Mouse (Mus musculus) heart, adult 2 months (tissue): ENCODE measurements at regions not wholly inside any gene's neighbourhood (a gene's known extent, or its start where the extent isn't known, plus 50 kb on each side); places are given as distances from the start of the nearest gene placed in this dataset.

Experiments
- CTCF ChIP-seq: fragments of 200-600 bp; IDR thresholded peaks from 2 replicates; pipeline ENCODE4 v1.8.1; 2022; ENCODE audit warnings: antibody characterized with exemption, mild to moderate bottlenecking, moderate library complexity
- EP300 ChIP-seq: fragments of 200-500 bp; IDR thresholded peaks from 2 replicates; pipeline ENCODE4 v1.6.1; 2011; ENCODE audit warnings: low read depth, low read length, control low read depth; ENCODE audit not compliant: insufficient read depth

DNA sequence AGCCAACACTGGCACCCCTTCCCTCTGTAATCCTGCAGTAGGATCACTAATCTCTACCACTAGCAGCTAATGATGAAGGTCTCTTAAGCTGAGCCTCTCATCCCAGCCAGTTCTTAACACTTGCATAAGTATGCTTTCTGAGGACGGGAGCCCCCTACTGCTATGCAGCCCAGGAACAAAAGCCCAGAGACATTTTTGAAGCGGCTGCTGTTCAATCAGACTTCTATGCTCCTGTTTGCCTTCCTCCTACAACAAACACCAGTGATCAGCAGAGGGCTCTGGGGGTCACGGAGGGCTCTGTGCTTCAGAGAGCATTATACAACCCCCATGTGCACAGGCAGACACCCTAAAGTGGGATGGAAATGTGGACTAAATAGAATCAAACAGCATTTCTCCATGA lies 162.4 kb downstream of the Barhl2 start:
- TF ChIP-seq CTCF: no peak
- no peak for TF ChIP-seq EP300
